Mouse (Mus musculus) liver, embryonic 14.5 days (tissue): Measurements from ENCODE around the gene Nmur1.

Experiments
- CTCF ChIP-seq: IDR thresholded peaks from 2 replicates; pipeline ENCODE4 v1.5.1; 2016; ENCODE audit warnings: antibody characterized with exemption, low read depth, control low read depth
- EP300 ChIP-seq: IDR thresholded peaks from 2 replicates; pipeline ENCODE4 v1.6.1; 2016; ENCODE audit warnings: antibody characterized with exemption, low read depth

DNA sequence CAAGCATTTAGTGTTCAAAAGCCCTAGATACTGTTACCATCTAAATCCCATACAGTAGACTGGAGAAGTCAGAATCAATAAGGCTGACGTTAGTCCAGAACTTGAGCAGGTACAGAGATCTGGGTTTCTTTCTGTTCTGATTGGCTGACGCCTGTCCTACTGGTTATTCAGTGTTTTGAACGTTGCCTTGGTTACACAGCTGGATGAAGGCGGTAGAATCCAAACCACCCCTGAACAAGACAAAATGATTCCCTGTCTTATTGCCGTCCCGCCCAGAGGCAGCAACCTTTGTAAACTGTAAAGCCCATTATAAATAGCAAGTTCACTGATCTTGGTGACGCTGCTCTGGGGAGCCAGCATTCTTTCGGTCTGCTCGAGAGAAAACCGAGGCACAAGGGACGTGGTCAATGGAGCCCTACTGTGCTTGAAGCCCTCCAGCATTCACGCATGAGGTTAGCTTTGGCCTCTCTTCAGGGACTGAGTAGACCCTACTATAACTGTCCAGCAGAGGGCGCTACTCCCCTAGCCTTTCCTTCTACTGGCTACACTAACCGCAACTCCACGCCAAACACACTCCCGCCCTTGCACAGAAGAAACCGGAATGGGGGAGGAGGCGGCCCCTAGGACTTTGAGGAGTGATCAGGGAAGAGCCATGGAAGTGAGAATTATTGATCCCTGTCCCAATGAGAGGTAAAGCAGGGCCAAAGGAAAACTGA, 14.3 kb upstream of the Nmur1 start:
- peak; percentile 99 for TF ChIP-seq CTCF
- no peak for TF ChIP-seq EP300
